Mouse (Mus musculus) intestine, embryonic 15.5 days (tissue): Measurements from ENCODE around the gene Ankk1. TPM values are rescaled to one million over a fixed set of nuclear protein-coding genes. Genes with fewer than 3 reads are reported as not detected.

Experiments used
- ATAC-seq: fragments of 200-750 bp; cut with Nextera tagmentation; 2 replicates; pipeline ENCODE4 v1.8.0; 2017; ENCODE audit warnings: moderate TSS enrichment, moderate library complexity
- H3K27ac ChIP-seq: fragments of 300-500 bp; sonication (generic); 2 replicates; pipeline ENCODE4 v1.5.1; 2015; ENCODE audit warnings: mild to moderate bottlenecking, inconsistent platforms
- H3K27me3 ChIP-seq: fragments of 300-500 bp; sonication (generic); replicated peaks from 2 replicates; pipeline ENCODE4 v1.6.1; 2015; ENCODE audit warnings: inconsistent platforms
- H3K36me3 ChIP-seq: fragments of 300-500 bp; sonication (generic); 2 replicates; pipeline ENCODE4 v1.6.1; 2015; ENCODE audit warnings: inconsistent platforms
- H3K4me1 ChIP-seq: fragments of 300-500 bp; sonication (generic); replicated peaks from 2 replicates; pipeline ENCODE4 v1.6.1; 2015; ENCODE audit warnings: inconsistent platforms
- H3K4me2 ChIP-seq: fragments of 300-500 bp; sonication (generic); replicated peaks from 2 replicates; pipeline ENCODE4 v1.6.1; 2015; ENCODE audit warnings: mild to moderate bottlenecking, inconsistent platforms
- H3K4me3 ChIP-seq: fragments of 300-500 bp; sonication (generic); replicated peaks from 2 replicates; pipeline ENCODE4 v1.5.1; 2015; ENCODE audit warnings: inconsistent platforms
- H3K9ac ChIP-seq: fragments of 300-500 bp; sonication (generic); 2 replicates; pipeline ENCODE4 v1.6.1; 2015; ENCODE audit warnings: inconsistent platforms
- H3K9me3 ChIP-seq: fragments of 300-500 bp; sonication (generic); 2 replicates; pipeline ENCODE4 v1.6.1; 2016; ENCODE audit warnings: inconsistent platforms
- WGBS: fragments of 180-500 bp; shearing (Covaris S2); methylation state at CpG from one replicate; pipeline ENCODE4 v1.1.7; 2015; 5-methylcytosine and 5-hydroxymethylcytosine counted together
- polyA plus RNA-seq: library from polyadenylated mRNA; unstranded; fragments of >200 nt; fragmentation: Nextera tagmentation; extraction: Ambion mirVana; gene quantifications from 2 replicates; pipeline ENCODE4 v1.2.1, GENCODE M21; 2015

The Ankk1 gene
- polyA plus RNA-seq, 1 experiment from 2014 or later: not detected

DNA sequence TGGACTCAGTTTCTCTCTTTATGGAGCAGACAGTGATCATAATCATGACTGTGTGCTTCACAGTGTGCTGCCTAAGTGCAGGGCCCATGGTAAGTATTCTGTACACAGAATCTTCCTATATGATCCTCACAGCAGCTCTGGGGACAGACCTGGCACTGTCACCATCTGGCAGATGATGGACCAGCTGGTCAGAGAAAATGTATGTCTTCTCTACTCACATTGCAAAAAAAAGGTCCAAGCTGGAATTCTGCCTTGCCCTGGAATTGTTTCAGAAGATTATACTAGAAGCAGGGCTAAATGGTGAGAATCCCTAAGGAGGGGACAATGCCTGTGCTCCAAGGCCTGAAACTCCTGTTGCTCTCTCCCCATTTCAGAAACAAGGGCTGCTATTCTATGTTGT, 30.8 kb downstream of the Ankk1 start:
- H3K27ac ChIP-seq: no peak overlapping the region
- H3K9ac ChIP-seq: no peak overlapping the region
- H3K9me3 ChIP-seq: no peaks in the 10 kb centered on the region
- no peak overlapping the region for H3K4me2 ChIP-seq
- no peaks in the 10 kb centered on the region for H3K36me3 ChIP-seq
- H3K4me3 ChIP-seq: no peak overlapping the region
- no peaks in the 10 kb centered on the region for H3K4me1 ChIP-seq
- no peak for ATAC-seq
- H3K27me3 ChIP-seq: no peaks in the 10 kb centered on the region

DNA sequence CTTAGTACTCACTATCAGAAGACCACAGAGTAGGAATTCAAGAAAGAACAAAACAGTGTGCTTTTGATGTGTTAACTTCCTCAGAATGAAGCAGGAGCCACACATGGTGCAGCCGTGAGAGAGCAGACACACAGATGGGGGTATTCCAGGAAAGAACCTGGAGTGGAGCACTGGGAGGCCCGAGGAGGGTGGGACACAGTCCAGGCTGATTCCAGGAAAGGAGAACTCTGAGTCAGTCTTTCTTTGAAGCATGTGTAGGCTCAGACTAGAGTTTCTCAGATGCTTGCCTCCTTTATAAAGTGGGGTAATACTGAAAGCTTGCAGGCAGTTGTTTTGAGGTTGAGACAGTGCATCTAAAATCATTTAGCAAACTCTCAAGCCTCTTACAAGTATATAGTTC, 34.6 kb downstream of the Ankk1 start:
- Histone ChIP-seq H3K4me1 (no peaks in the 10 kb centered on the region), H3K4me3 (no peak overlapping the region), H3K36me3 (no peaks in the 10 kb centered on the region), H3K9me3 (no peaks in the 10 kb centered on the region), H3K27me3 (no peaks in the 10 kb centered on the region), H3K9ac (no peak overlapping the region), H3K27ac (no peak overlapping the region), H3K4me2 (no peak overlapping the region)
- no peak for ATAC-seq
- 41% methylated on average over 2 of the region's 2 CpGs for WGBS

DNA sequence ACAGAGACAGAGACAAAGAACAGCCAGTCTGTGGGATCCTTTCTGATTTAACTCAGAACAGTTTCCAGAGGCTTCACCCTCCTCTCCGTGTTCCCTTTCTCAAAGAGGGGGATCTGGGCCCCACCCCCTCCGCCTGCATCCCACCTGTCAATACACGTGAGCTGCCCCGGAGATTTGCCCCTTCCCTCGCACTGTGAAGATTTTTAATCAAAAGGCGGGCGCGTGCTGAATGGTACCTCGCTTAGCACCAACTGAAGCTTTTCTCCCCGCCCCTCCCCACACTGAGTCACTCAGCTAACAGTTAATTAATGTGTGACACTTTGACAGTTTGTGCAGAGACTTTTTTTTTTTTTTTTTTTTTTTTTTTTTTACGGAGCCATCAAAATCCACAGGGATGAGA, 40.7 kb downstream of the Ankk1 start:
- no peaks in the 10 kb centered on the region for H3K4me1 ChIP-seq
- no peak overlapping the region for H3K9ac ChIP-seq
- no peak for ATAC-seq
- H3K4me2 ChIP-seq: no peak overlapping the region
- no peak overlapping the region for H3K27ac ChIP-seq
- H3K4me3 ChIP-seq: no peak overlapping the region
- no peaks in the 10 kb centered on the region for H3K27me3 ChIP-seq
- 40% methylated on average over 11 of the region's 11 CpGs for WGBS
- H3K9me3 ChIP-seq: no peaks in the 10 kb centered on the region
- no peaks in the 10 kb centered on the region for H3K36me3 ChIP-seq

- Histone ChIP-seq H3K4me3 (no peak overlapping the region), H3K27me3 (no peaks in the 10 kb centered on the region), H3K9ac (no peak overlapping the region), H3K4me2 (no peak overlapping the region), H3K4me1 (no peaks in the 10 kb centered on the region), H3K36me3 (no peaks in the 10 kb centered on the region), H3K27ac (no peak overlapping the region), H3K9me3 (no peaks in the 10 kb centered on the region)
- ATAC-seq: no peak
- 21% methylated on average over 7 of the region's 7 CpGs for WGBS
Measured at GRCm38 (mm10) chr9:49385301-49385700, 41.5 kb downstream of the Ankk1 start.

GRCm38 (mm10) chr9:49384855-49385254, 42.0 kb downstream of the Ankk1 start:
- Histone ChIP-seq H3K36me3 (no peaks in the 10 kb centered on the region), H3K4me2 (no peak overlapping the region), H3K4me3 (no peak overlapping the region), H3K27me3 (no peaks in the 10 kb centered on the region), H3K4me1 (no peaks in the 10 kb centered on the region), H3K27ac (no peak overlapping the region), H3K9me3 (no peaks in the 10 kb centered on the region), H3K9ac (no peak overlapping the region)
- no peak for ATAC-seq
- 87% methylated on average over 6 of the region's 6 CpGs for WGBS

DNA sequence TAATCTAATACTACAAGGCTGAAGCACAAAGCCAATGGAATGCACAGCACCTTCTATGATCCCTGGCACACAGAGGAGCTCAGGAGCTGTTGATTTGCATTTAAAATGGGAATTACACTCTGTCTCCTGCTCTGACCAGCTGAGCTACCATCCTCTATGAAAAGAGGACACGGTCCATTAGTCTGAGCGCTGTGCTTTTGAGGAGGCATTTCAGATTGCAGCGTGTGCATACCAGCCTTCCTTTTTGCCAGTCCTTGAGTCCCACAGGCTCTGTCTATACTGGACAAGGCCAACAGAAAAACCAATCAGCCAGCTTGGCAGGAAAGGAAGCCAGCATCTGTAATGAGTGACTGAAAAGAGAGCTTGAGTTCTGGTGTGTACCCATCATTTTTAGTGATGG, 42.8 kb downstream of the Ankk1 start:
- H3K27me3 ChIP-seq: no peaks in the 10 kb centered on the region
- H3K4me2 ChIP-seq: no peak overlapping the region
- no peak overlapping the region for H3K4me3 ChIP-seq
- 88% methylated on average over 3 of the region's 3 CpGs for WGBS
- ATAC-seq: no peak
- no peaks in the 10 kb centered on the region for H3K4me1 ChIP-seq
- no peaks in the 10 kb centered on the region for H3K9me3 ChIP-seq
- no peak overlapping the region for H3K9ac ChIP-seq
- no peak overlapping the region for H3K27ac ChIP-seq
- H3K36me3 ChIP-seq: no peaks in the 10 kb centered on the region

- Histone ChIP-seq H3K9ac (no peak overlapping the region), H3K4me3 (no peak overlapping the region), H3K4me1 (no peaks in the 10 kb centered on the region), H3K27me3 (no peaks in the 10 kb centered on the region), H3K4me2 (no peak overlapping the region), H3K27ac (no peak overlapping the region), H3K36me3 (no peaks in the 10 kb centered on the region), H3K9me3 (no peaks in the 10 kb centered on the region)
- WGBS: 87% methylated on average over 4 of the region's 4 CpGs
- no peak for ATAC-seq
Measured at GRCm38 (mm10) chr9:49379962-49380361, 46.9 kb downstream of the Ankk1 start.

GRCm38 (mm10) chr9:49373946-49374345, 52.9 kb downstream of the Ankk1 start:
- H3K4me1 ChIP-seq: no peaks in the 10 kb centered on the region
- H3K4me2 ChIP-seq: no peak overlapping the region
- no peaks in the 10 kb centered on the region for H3K9me3 ChIP-seq
- H3K27ac ChIP-seq: no peak overlapping the region
- H3K27me3 ChIP-seq: no peaks in the 10 kb centered on the region
- H3K36me3 ChIP-seq: no peaks in the 10 kb centered on the region
- no peak overlapping the region for H3K4me3 ChIP-seq
- WGBS: 69% methylated on average over 2 of the region's 2 CpGs
- no peak overlapping the region for H3K9ac ChIP-seq
- no peak for ATAC-seq

DNA sequence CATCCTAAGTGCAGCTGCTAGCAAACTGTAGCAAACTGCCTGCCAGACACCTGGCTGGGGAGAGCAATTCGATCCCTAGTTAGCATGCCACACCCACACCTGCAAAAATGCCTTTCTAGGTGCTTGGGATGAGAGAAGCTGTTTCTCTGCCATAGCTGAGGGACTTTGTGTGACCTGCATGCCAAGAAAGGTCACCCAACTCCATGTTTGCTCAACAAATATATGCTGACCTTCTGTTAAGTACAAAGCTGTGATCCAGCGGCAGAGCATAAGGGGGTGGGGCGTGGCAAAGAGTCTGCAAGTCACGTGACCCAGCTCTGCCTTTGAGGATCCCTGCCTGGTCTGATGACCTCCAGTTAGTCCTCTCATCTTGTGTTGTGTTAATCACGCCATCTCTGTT, 61.1 kb downstream of the Ankk1 start:
- no peak overlapping the region for H3K4me2 ChIP-seq
- H3K27ac ChIP-seq: no peak overlapping the region
- H3K36me3 ChIP-seq: no peaks in the 10 kb centered on the region
- no peaks in the 10 kb centered on the region for H3K4me1 ChIP-seq
- peak; percentile 70 for ATAC-seq
- WGBS: 6% methylated on average over 5 of the region's 5 CpGs
- no peaks in the 10 kb centered on the region for H3K27me3 ChIP-seq
- no peak overlapping the region for H3K9ac ChIP-seq
- no peaks in the 10 kb centered on the region for H3K9me3 ChIP-seq
- no peak overlapping the region for H3K4me3 ChIP-seq

Other genes starting within 250 kb of the Ankk1 start
- not detected in 2 replicates for gene Gm4894, start 176.5 kb downstream of the Ankk1 start, polyA plus RNA-seq
- gene Drd2, start 86.4 kb downstream of the Ankk1 start, polyA plus RNA-seq: 0.09 and 0.16 TPM in 2 replicates
- 0.85 and 1.1 TPM in 2 replicates for gene Ttc12, start 59.2 kb upstream of the Ankk1 start, polyA plus RNA-seq